Mouse (Mus musculus) megakaryocyte, adult 5-6 weeks (primary cell): Measurements from ENCODE around the gene Ccdc34. TPM values are rescaled to one million over a fixed set of nuclear protein-coding genes. Genes with fewer than 3 reads are reported as not detected.
"Not testable (repeated sequence)": the region's sequence is repeated elsewhere in the genome, so short reads cannot be mapped to it uniquely, and the experiment has no call there.

Experiments
- ATAC-seq: 2 replicates; pipeline ENCODE4 v1.8.0; 2016; ENCODE audit warnings: mild to moderate bottlenecking, inconsistent platforms; ENCODE audit not compliant: poor library complexity, severe bottlenecking
- total RNA-seq, 2 experiments: library from RNA; stranded (forward) in 1 of 2; stranded (reverse) in 1 of 2; fragments of 153-499, 151-499 nt in 1 of 2; fragments of 221-1000, 200-1000 nt in 1 of 2; gene quantifications; 2 replicates each; pipeline versions ENCODE4 v1.2.3 to v1.2.4; 2015 to 2017

The Ccdc34 gene
- total RNA-seq, 2 experiments from 2014 or later = 27.7 to 32.6 TPM

- ATAC-seq = no peak
Observed at GRCm38 (mm10) chr2:110074646-110075452, 57.2 kb downstream of the Ccdc34 start.

GRCm38 (mm10) chr2:110077240-110077639 lies 59.6 kb downstream of the Ccdc34 start:
- ATAC-seq = no peak

- no peak for ATAC-seq
Observed at GRCm38 (mm10) chr2:110077655-110078054, 60.0 kb downstream of the Ccdc34 start.

DNA sequence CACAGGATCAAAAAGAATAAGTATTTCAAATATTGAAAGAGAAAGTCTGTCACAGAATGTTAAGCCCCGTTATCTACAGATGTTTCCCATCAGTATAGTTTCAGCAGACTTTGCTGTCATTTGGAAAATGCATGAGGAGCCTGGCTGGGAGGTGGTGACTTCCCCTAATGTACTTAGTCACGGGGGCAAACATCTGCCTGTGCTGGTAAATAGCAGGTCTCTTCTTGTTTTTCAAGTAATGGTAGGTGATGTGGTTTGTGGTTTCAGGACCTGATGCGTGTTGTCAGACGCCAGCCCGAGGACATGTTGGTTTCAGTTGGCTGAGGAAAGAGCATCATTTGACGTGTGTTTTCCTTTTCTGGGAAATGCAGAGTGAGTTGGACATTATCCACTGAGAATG lies 62.9 kb downstream of the Ccdc34 start:
- ATAC-seq = no peak

- no peak for ATAC-seq
Observed at GRCm38 (mm10) chr2:110082975-110083374, 65.4 kb downstream of the Ccdc34 start.

DNA sequence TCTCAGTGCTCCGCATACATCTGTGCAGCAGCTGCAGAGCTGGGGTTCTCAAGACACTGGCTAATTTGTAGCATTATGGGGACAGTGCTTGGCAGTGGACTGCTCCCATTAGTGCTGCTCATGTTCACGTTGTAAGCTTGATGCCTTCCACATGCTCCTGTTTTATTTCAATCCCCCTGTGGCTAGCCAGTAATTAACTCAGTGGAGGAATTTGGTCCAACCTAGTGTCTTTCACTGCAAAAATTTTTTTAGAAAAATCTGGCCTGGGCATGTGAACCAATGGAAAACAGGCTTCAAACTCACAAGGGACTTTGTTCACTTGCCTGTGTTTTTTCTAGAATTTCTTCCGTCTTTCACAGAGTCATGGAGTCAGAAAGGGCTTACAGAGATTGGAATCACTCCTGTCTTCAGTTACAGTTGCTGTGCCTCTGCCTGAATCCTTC lies 68.1 kb downstream of the Ccdc34 start:
- no peak for ATAC-seq

- no peak for ATAC-seq
Observed at GRCm38 (mm10) chr2:110114133-110114532, 96.5 kb downstream of the Ccdc34 start.

DNA sequence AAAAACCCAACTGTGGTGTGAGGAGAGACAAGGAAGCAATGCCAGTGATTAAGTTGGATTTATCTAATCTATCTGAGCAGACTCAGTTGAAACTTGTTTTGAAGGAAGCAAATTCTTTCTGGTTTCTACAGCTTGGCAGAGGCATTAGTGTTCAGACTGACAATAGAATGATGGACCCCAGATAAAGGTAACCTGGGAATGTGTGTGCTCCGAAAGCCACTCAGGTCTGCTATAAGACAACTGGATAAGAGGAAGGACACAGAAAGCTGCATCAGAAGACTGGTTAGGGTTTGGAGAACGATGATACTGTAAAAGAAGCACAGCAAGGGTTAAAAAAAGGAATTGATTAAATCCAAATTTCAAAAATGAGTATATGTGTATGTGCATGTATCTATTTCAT lies 111.8 kb downstream of the Ccdc34 start:
- ATAC-seq = no peak

GRCm38 (mm10) chr2:110131573-110131972 lies 114.0 kb downstream of the Ccdc34 start:
- no peak for ATAC-seq

- no peak for ATAC-seq
Observed at GRCm38 (mm10) chr2:110133356-110134115, 115.9 kb downstream of the Ccdc34 start.

- ATAC-seq = no peak
Observed at GRCm38 (mm10) chr2:110134765-110135594, 117.4 kb downstream of the Ccdc34 start.

- no peak for ATAC-seq
Observed at GRCm38 (mm10) chr2:110137291-110137690, 119.7 kb downstream of the Ccdc34 start.

DNA sequence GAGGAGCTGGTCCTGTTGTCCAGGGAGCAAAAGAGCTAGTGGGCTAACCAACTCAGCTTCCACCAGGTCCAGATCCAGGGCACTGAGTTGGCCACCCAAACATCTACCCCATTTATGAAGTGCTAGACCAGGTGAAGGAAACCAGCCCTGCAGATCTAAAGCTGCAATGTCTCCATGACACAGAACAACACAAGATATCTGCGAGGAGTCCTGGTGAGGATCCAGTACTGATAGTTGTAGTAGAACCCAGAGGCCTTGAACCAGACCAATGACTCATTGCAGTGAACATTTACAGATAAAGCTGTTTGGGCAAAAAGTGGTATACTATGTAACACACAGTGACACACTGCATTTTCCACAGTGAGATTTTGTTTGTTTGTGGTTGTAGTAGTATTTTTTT lies 120.5 kb downstream of the Ccdc34 start:
- no peak for ATAC-seq

GRCm38 (mm10) chr2:110147980-110148379 lies 130.4 kb downstream of the Ccdc34 start:
- not testable (repeated sequence) for ATAC-seq

- ATAC-seq = no peak
Observed at GRCm38 (mm10) chr2:110149246-110149645, 131.6 kb downstream of the Ccdc34 start.

DNA sequence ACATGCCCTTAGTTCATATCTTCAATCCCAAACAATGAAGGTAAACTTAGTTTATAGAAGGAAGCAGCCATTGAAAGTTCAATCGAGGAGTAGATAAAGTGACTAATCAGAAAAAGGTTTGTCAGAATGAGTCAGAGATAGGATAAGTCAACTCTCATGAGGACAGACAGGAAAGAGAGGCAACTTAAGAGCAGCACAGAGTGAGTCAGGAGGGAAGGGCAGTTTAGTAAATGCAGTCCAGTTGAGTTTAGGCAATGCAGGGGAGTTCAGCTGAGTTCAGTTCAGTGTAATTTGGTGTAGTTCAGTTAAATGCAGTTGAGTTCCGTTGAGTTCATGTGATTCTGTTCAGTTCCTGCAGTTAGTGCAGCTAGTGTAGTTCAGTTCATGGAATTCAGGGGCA lies 138.7 kb downstream of the Ccdc34 start:
- no peak for ATAC-seq

- no peak for ATAC-seq
Observed at GRCm38 (mm10) chr2:110165003-110165402, 147.4 kb downstream of the Ccdc34 start.

GRCm38 (mm10) chr2:110167694-110168093 lies 150.1 kb downstream of the Ccdc34 start:
- ATAC-seq = no peak

DNA sequence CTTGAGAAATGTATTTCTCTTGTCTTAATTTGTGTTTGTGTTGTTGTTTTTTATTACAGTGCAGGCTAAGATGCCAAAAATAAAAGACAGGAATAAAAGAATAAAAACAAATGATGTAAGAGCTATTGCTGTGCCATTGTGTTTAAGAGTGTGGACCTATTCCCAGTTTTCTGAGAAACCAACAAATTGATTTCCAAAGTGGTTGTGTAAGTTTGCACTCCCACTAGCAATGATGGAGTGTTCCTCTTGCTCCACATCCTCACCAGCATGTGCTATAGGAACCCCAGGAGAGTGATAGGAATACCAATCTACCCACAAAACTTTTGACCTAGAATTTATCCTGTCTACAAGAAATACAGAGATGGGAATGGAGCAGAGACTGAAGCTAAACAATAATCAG lies 150.7 kb downstream of the Ccdc34 start:
- ATAC-seq = no peak

GRCm38 (mm10) chr2:110172456-110172855 lies 154.8 kb downstream of the Ccdc34 start:
- no peak for ATAC-seq

- no peak for ATAC-seq
Observed at GRCm38 (mm10) chr2:110173818-110174247, 156.2 kb downstream of the Ccdc34 start.
